Mouse (Mus musculus): ENCODE data around the gene Cxcl12.

GRCm38 (mm10) chr6:117166581-117167425 is 1.5 kb upstream of the Cxcl12 start:
- TF ChIP-seq CTCF (IDR thresholded peaks at IDR 0.05) (peak; percentile 81), EP300 (IDR thresholded peaks at IDR 0.05) (no peak)
